Mouse (Mus musculus): ENCODE data around the gene Tspear. TPM values are rescaled to one million over a fixed set of nuclear protein-coding genes. Genes with fewer than 3 reads are reported as not detected.

Tspear gene
- polyA plus RNA-seq, 1 experiment from 2014 or later: 0.93 TPM

- 2% methylated on average over 14 of the region's 14 CpGs for WGBS
- H3K9me3 ChIP-seq: 0 out of 2 replicates have a peak, but pooled peaks cover 4% of the 10 kb centered on the region
- DNase-seq (ENCODE audit: low spot score): no peak
- H3K36me3 ChIP-seq: no peaks in the 10 kb centered on the region
- H3K4me3 ChIP-seq: peak overlapping the region; percentile 72
- H3K4me1 ChIP-seq (replicated peaks): peaks cover 27% of the 10 kb centered on the region
- H3K27me3 ChIP-seq (ENCODE audit: insufficient read depth, poor library complexity, severe bottlenecking): peaks cover 25% of the 10 kb centered on the region
- H3K27ac ChIP-seq: peak overlapping the region; percentile 84
Measured at GRCm38 (mm10) chr10:77901871-77902210, 215.5 kb downstream of the Tspear start.

- H3K4me3 ChIP-seq: peak within 1 kb of the TSS; percentile 72
- peak within 1 kb of the TSS; percentile 84 for H3K27ac ChIP-seq
- H3K9me3 ChIP-seq: 0 out of 2 replicates have a peak, but pooled peaks cover 4% of the 10 kb centered on the region
- H3K27me3 ChIP-seq (ENCODE audit: insufficient read depth, poor library complexity, severe bottlenecking): peaks cover 25% of the 10 kb centered on the region
- peaks cover 27% of the 10 kb centered on the region for H3K4me1 ChIP-seq (replicated peaks)
- under 1% methylated on average over 46 of the region's 46 CpGs for WGBS
- DNase-seq (ENCODE audit: low spot score): peak; percentile 81
- H3K36me3 ChIP-seq: no peaks in the 10 kb centered on the region
Measured at GRCm38 (mm10) chr10:77902211-77902893, 216.0 kb downstream of the Tspear start, which contains the start of gene Lrrc3. Gene Lrrc3, minus strand, starts transcription at chr10:77902536.

GRCm38 (mm10) chr10:77902894-77903715 is 216.7 kb downstream of the Tspear start:
- 8% methylated on average over 35 of the region's 35 CpGs for WGBS
- peak overlapping the region; percentile 84 for H3K27ac ChIP-seq

GRCm38 (mm10) chr10:77912605-77913004 is 226.2 kb downstream of the Tspear start:
- WGBS: 80% methylated on average over 7 of the region's 7 CpGs
- H3K4me1 ChIP-seq (replicated peaks): 0 out of 2 replicates have a peak, but pooled peaks cover 3% of the 10 kb centered on the region
- no peaks in the 10 kb centered on the region for H3K36me3 ChIP-seq
- H3K4me3 ChIP-seq: no peak overlapping the region
- H3K9me3 ChIP-seq: no peaks in the 10 kb centered on the region
- no peak overlapping the region for H3K27ac ChIP-seq
- no peaks in the 10 kb centered on the region for H3K27me3 ChIP-seq (ENCODE audit: insufficient read depth, poor library complexity, severe bottlenecking)
- no peak for DNase-seq (ENCODE audit: low spot score)

More at GRCm38 (mm10) chr10:77902894-77903715, 216.7 kb downstream of the Tspear start:
- 0 out of 2 replicates have a peak, but pooled peaks cover 4% of the 10 kb centered on the region for H3K9me3 ChIP-seq
- peaks cover 27% of the 10 kb centered on the region for H3K4me1 ChIP-seq (replicated peaks)
- no peaks in the 10 kb centered on the region for H3K36me3 ChIP-seq
- peak; percentile 85 for DNase-seq (ENCODE audit: low spot score)
- H3K4me3 ChIP-seq: peak overlapping the region; percentile 72
- H3K27me3 ChIP-seq (ENCODE audit: insufficient read depth, poor library complexity, severe bottlenecking): peaks cover 25% of the 10 kb centered on the region

- no peaks in the 10 kb centered on the region for H3K36me3 ChIP-seq
- H3K9me3 ChIP-seq: no peaks in the 10 kb centered on the region
- DNase-seq (ENCODE audit: low spot score): no peak
- no peaks in the 10 kb centered on the region for H3K27me3 ChIP-seq (ENCODE audit: insufficient read depth, poor library complexity, severe bottlenecking)
- H3K27ac ChIP-seq: no peak overlapping the region
- WGBS: 74% methylated on average over 4 of the region's 4 CpGs
- H3K4me3 ChIP-seq: no peak overlapping the region
- H3K4me1 ChIP-seq (replicated peaks): 0 out of 2 replicates have a peak, but pooled peaks cover 3% of the 10 kb centered on the region
Measured at GRCm38 (mm10) chr10:77913292-77913691, 226.9 kb downstream of the Tspear start.

- Histone ChIP-seq H3K4me3 (no peak overlapping the region), H3K4me1 (replicated peaks) (0 out of 2 replicates have a peak, but pooled peaks cover 3% of the 10 kb centered on the region), H3K27me3 (ENCODE audit: insufficient read depth, poor library complexity, severe bottlenecking) (no peaks in the 10 kb centered on the region), H3K36me3 (no peaks in the 10 kb centered on the region), H3K9me3 (no peaks in the 10 kb centered on the region), H3K27ac (no peak overlapping the region)
- WGBS: 72% methylated on average over 8 of the region's 8 CpGs
- DNase-seq (ENCODE audit: low spot score): peak; percentile 40
Measured at GRCm38 (mm10) chr10:77916636-77917335, 230.4 kb downstream of the Tspear start.

- H3K4me1 ChIP-seq (replicated peaks): no peaks in the 10 kb centered on the region
- 81% methylated on average over 5 of the region's 5 CpGs for WGBS
Measured at GRCm38 (mm10) chr10:77921009-77921408, 234.6 kb downstream of the Tspear start.

GRCm38 (mm10) chr10:77922681-77923080 is 236.3 kb downstream of the Tspear start:
- no peaks in the 10 kb centered on the region for H3K4me1 ChIP-seq (replicated peaks)
- WGBS: 85% methylated on average over 4 of the region's 4 CpGs
- H3K9me3 ChIP-seq: no peaks in the 10 kb centered on the region
- H3K27ac ChIP-seq: no peak overlapping the region
- H3K27me3 ChIP-seq (ENCODE audit: insufficient read depth, poor library complexity, severe bottlenecking): no peaks in the 10 kb centered on the region
- no peaks in the 10 kb centered on the region for H3K36me3 ChIP-seq
- no peak for DNase-seq (ENCODE audit: low spot score)
- H3K4me3 ChIP-seq: no peak overlapping the region

More at GRCm38 (mm10) chr10:77921009-77921408, 234.6 kb downstream of the Tspear start:
- DNase-seq (ENCODE audit: low spot score): no peak
- H3K36me3 ChIP-seq: no peaks in the 10 kb centered on the region
- H3K27ac ChIP-seq: no peak overlapping the region
- no peak overlapping the region for H3K4me3 ChIP-seq
- H3K9me3 ChIP-seq: no peaks in the 10 kb centered on the region
- no peaks in the 10 kb centered on the region for H3K27me3 ChIP-seq (ENCODE audit: insufficient read depth, poor library complexity, severe bottlenecking)

- WGBS: 48% methylated on average over 7 of the region's 7 CpGs
- no peak overlapping the region for H3K4me3 ChIP-seq
Measured at GRCm38 (mm10) chr10:77926140-77926539, 239.8 kb downstream of the Tspear start.

GRCm38 (mm10) chr10:77927375-77927774 is 241.0 kb downstream of the Tspear start:
- no peaks in the 10 kb centered on the region for H3K36me3 ChIP-seq
- H3K4me1 ChIP-seq (replicated peaks): no peaks in the 10 kb centered on the region
- H3K4me3 ChIP-seq: no peak overlapping the region
- H3K9me3 ChIP-seq: no peaks in the 10 kb centered on the region
- H3K27ac ChIP-seq: no peak overlapping the region
- no peak for DNase-seq (ENCODE audit: low spot score)
- H3K27me3 ChIP-seq (ENCODE audit: insufficient read depth, poor library complexity, severe bottlenecking): no peaks in the 10 kb centered on the region
- 92% methylated on average over 10 of the region's 10 CpGs for WGBS

More at GRCm38 (mm10) chr10:77926140-77926539, 239.8 kb downstream of the Tspear start:
- H3K9me3 ChIP-seq: no peaks in the 10 kb centered on the region
- no peaks in the 10 kb centered on the region for H3K36me3 ChIP-seq
- H3K27me3 ChIP-seq (ENCODE audit: insufficient read depth, poor library complexity, severe bottlenecking): no peaks in the 10 kb centered on the region
- H3K27ac ChIP-seq: no peak overlapping the region
- no peaks in the 10 kb centered on the region for H3K4me1 ChIP-seq (replicated peaks)
- peak; percentile 58 for DNase-seq (ENCODE audit: low spot score)

Data from hindbrain, embryonic 10.5 days (tissue).